Mouse (Mus musculus) liver, adult 2 months (tissue): ENCODE measurements around the gene Bbs2. TPM values are rescaled to one million over a fixed set of nuclear protein-coding genes. Genes with fewer than 3 reads are reported as not detected.
A peak's percentile ranks its signal among the peaks of the same experiment; 100 is the strongest.
"Not testable (repeated sequence)": the region's sequence is repeated elsewhere in the genome, so short reads cannot be mapped to it uniquely, and the experiment has no call there.

Experiments
- DNase-seq: peaks from one replicate; pipeline ENCODE4 v3.0.0-alpha.2; 2011; ENCODE audit warnings: low read depth, low spot score; ENCODE audit errors: extremely low read depth
- H3K27ac ChIP-seq: fragments of 200-500 bp; replicated peaks from 2 replicates; pipeline ENCODE4 v1.5.1; 2012; ENCODE audit warnings: low read depth, mild to moderate bottlenecking, control low read depth, inconsistent platforms, low read length; ENCODE audit not compliant: insufficient read depth
- H3K27me3 ChIP-seq: fragments of 200-500 bp; 2 replicates; pipeline ENCODE4 v1.6.1; 2012; ENCODE audit warnings: mild to moderate bottlenecking, moderate library complexity, low read length, inconsistent platforms; ENCODE audit not compliant: control insufficient read depth, insufficient read depth
- H3K36me3 ChIP-seq: fragments of 200-500 bp; 2 replicates; pipeline ENCODE4 v1.6.1; 2012; ENCODE audit warnings: low read length, inconsistent platforms; ENCODE audit not compliant: control insufficient read depth, insufficient read depth
- H3K4me1 ChIP-seq: fragments of 200-500 bp; 2 replicates; pipeline ENCODE4 v1.6.1; 2011; ENCODE audit warnings: low read length; ENCODE audit not compliant: control insufficient read depth, insufficient read depth
- H3K4me3 ChIP-seq: fragments of 200-500 bp; 2 replicates; pipeline ENCODE4 v1.5.1; 2011; ENCODE audit warnings: low read depth, mild to moderate bottlenecking, control low read depth, low read length, moderate library complexity; ENCODE audit not compliant: insufficient read depth
- H3K79me2 ChIP-seq: fragments of 200-500 bp; 2 replicates; pipeline ENCODE4 v1.6.1; 2012; ENCODE audit warnings: inconsistent platforms, mild to moderate bottlenecking, low read length, moderate library complexity; ENCODE audit not compliant: control insufficient read depth, insufficient read depth
- H3K9ac ChIP-seq: fragments of 200-500 bp; 2 replicates; pipeline ENCODE4 v1.6.1; 2012; ENCODE audit warnings: low read depth, mild to moderate bottlenecking, control low read depth, inconsistent platforms, low read length
- CTCF ChIP-seq: fragments of 200-500 bp; IDR thresholded peaks from 2 replicates; pipeline ENCODE4 v1.5.1; 2011; ENCODE audit warnings: low read depth, low read length, control low read depth
- POLR2A ChIP-seq: fragments of 200-500 bp; IDR thresholded peaks from 2 replicates; pipeline ENCODE4 v1.6.1; 2011; ENCODE audit warnings: low read length, control low read depth; ENCODE audit not compliant: insufficient read depth; ENCODE audit errors: extremely low read depth
- WGBS: fragments of 180-500 bp; shearing (Covaris S2); methylation state at CpG from one replicate; pipeline ENCODE4 v1.1.7; 2018; 5-methylcytosine and 5-hydroxymethylcytosine counted together
- polyA plus RNA-seq: library from polyadenylated mRNA; depleted of rRNA; stranded (reverse); fragments of >200 nt; gene quantifications from 2 replicates; pipeline ENCODE4 v1.2.3, GENCODE M21; 2012; rRNA removed
- total RNA-seq: library from RNA; depleted of rRNA; stranded (reverse); fragments of >200 nt; gene quantifications from 2 replicates; pipeline ENCODE4 v1.2.3, GENCODE M21; 2014; rRNA removed

Gene Bbs2
- total and polyA plus RNA-seq, 2 experiments = 2.5 to 3.0 TPM

DNA sequence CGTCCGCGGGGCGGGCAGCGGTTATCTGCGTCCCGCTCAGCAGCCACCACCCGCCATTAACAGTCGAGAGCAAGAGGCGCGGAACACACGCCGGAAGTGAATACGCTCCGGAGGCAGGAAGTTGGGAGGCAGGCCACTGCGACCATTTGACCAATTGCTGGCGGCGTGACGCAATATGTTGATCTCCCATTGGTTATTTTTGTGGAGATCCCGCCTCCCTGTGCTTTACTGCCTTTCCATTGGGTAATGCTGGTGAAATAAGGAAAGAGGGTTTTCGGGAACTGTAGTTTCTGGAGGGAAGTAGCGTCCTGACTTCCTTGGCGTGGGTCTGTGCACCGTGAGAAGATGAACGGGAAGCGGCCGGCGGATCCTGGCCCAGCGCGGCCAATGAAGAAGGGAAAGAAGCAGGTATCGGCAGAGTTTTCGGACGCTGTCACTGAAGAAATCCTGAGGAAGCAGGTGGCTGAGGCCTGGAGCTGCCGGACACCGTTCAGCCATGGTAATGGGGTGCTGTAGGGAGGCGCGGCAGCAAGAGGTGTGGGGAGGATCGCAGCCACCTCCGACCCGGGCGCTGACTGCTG, 61.7 kb downstream of the Bbs2 start, which contains the start of the genes Nudt21 and Ogfod1:
TSS of gene Nudt21 (minus strand) at position 88 of the 581 bp plus-strand sequence.
TSS of gene Ogfod1 (plus strand) at position 255 of the 581 bp plus-strand sequence.
- peak within 1 kb of the TSS; percentile 81 for H3K4me3 ChIP-seq
- under 1% methylated on average over 41 of the region's 41 CpGs for WGBS
- H3K27me3 ChIP-seq = no peaks in the 10 kb centered on the region
- peaks cover 9% of the 10 kb centered on the region for H3K4me1 ChIP-seq
- TF ChIP-seq CTCF (no peak), POLR2A (no peak)
- H3K27ac ChIP-seq = peak within 1 kb of the TSS; percentile 27
- peak within 1 kb of the TSS; percentile 76 for H3K9ac ChIP-seq
- peaks cover 2% of the 10 kb centered on the region; the same call in 1 of the 2 replicates for H3K36me3 ChIP-seq
- peaks cover 14% of the 10 kb centered on the region; the same call in 1 of the 2 replicates for H3K79me2 ChIP-seq
- peak; percentile 96 for DNase-seq

DNA sequence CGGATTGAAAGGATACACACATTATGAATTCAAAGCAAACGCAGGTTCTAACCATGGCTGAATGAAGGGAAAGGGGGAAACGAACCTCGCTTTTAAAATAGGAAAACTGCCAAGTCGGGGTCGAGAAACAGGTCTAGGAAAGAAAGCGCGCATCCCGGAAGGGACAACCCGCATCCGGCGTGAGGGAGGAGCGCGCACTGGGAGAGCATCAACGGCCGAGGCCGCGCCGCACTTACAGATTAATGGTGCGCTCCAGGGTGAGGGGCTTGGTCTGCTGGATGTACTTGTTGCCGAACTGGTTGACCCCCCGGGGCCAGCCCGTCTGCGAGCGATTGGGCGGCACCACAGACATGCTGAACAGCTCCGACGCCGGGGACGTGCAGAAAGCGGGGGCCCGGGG, 62.2 kb downstream of the Bbs2 start:
- Histone ChIP-seq H3K4me3 (peak overlapping the region; percentile 81), H3K27ac (peak overlapping the region; percentile 27), H3K79me2 (peaks cover 14% of the 10 kb centered on the region; the same call in 1 of the 2 replicates), H3K9ac (peak overlapping the region; percentile 76)
- not testable (repeated sequence) for H3K4me1 ChIP-seq, H3K36me3 ChIP-seq, H3K27me3 ChIP-seq
- under 1% methylated on average over 29 of the region's 32 CpGs for WGBS
- peak; percentile 31 for DNase-seq

DNA sequence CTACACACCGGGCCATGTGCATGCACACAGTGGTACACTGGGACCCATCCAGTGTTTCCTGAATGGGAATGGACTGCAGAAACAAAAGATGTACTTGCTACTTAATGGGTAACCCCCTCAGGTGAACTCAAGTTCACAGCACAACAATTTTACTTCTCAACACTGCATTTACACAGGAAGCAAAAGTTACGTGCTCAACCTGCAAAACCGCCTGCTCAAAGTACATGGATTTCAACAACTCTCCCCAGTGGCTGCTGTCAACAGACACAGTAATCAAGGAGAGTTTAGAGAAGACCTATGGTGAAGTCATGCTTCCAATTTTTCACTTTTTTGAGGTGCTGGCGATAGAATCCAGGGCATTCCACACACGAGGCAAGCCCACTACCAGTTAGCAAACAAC, 63.5 kb downstream of the Bbs2 start:
- H3K27ac ChIP-seq = no peak overlapping the region; the same call in 1 of the 2 replicates
- peaks cover 14% of the 10 kb centered on the region; the same call in 1 of the 2 replicates for H3K79me2 ChIP-seq

DNA sequence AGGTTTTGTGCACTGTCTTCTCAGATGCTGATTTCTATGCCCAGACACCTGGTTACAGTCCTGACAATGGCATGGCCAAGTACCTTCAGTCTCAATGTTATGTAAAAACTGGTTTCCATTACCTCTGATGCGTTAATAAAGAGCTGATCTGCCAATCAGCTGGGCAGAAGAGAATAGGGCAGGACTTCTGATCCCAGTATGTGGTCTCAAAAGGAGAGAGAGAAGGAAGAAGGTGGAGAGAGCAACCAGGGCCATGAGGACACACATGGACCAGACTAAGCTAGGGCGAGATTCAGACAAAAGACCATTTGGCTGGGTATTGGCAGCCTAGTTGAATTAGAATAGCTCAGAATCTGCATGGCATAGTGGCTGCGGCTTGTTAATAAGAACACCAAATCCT, 65.1 kb downstream of the Bbs2 start:
- DNase-seq = no peak
- no peaks in the 10 kb centered on the region for H3K27me3 ChIP-seq
- peaks cover 14% of the 10 kb centered on the region for H3K36me3 ChIP-seq
- H3K27ac ChIP-seq = no peak overlapping the region
- H3K79me2 ChIP-seq = peaks cover 14% of the 10 kb centered on the region; the same call in 1 of the 2 replicates
- no peak for TF ChIP-seq CTCF
- no peak for TF ChIP-seq POLR2A
- no peak overlapping the region for H3K4me3 ChIP-seq
- H3K9ac ChIP-seq = no peak overlapping the region
- 81% methylated on average over 3 of the region's 3 CpGs for WGBS
- H3K4me1 ChIP-seq = peaks cover 9% of the 10 kb centered on the region

More for the DNA sequence above, 63.5 kb downstream of the Bbs2 start:
- TF ChIP-seq POLR2A (no peak), CTCF (no peak)
- no peak overlapping the region for H3K9ac ChIP-seq
- H3K4me1 ChIP-seq = peaks cover 9% of the 10 kb centered on the region
- 21% methylated on average over 5 of the region's 5 CpGs for WGBS
- H3K36me3 ChIP-seq = peaks cover 9% of the 10 kb centered on the region
- peak; percentile 46 for DNase-seq
- H3K27me3 ChIP-seq = no peaks in the 10 kb centered on the region
- H3K4me3 ChIP-seq = no peak overlapping the region

DNA sequence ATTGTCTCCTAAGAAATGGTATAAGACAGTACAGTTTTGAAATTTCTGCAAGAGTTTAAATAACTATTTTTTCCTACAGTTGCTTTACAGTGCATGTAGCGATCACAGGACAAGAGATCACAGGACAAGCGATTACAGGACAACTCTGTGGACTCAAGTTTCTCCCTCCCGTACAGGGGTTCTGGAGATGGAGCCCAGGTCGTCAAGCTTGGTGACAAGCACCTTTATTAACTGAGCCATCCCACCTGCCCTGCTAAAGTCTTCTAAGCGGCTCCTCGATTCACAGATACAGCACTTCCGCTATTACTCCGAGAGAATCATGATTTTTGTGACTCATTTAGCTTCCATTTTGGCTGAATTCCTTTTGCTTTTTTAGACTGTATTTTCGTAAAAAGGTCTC, 69.0 kb downstream of the Bbs2 start:
- Histone ChIP-seq H3K27me3 (no peaks in the 10 kb centered on the region), H3K36me3 (peaks cover 38% of the 10 kb centered on the region), H3K79me2 (peaks cover 9% of the 10 kb centered on the region; the same call in 1 of the 2 replicates), H3K4me3 (no peak overlapping the region), H3K9ac (no peak overlapping the region), H3K4me1 (no peaks in the 10 kb centered on the region; the same call in 1 of the 2 replicates), H3K27ac (no peak overlapping the region)
- TF ChIP-seq POLR2A (no peak), CTCF (no peak)
- DNase-seq = no peak
- WGBS = 96% methylated on average over 9 of the region's 9 CpGs

DNA sequence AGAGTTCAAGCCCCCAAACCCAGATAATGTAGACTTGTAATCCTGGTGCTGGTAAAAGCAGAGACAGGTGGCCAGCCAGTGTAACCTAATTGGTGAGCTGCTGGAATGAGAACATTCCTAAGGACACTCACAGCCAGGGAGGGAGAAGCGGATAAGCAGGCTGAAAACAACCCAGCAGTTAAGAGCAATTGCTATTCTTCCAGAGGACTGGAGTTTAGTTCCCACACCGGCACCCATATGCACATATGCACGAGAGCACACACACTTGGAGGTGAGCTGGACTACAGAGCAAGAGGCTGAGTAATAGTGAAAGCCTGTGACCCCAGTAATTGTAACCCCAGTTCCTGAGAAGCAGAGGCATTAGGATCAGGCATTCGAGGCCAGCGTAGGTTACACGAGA, 74.8 kb downstream of the Bbs2 start:
- 98% methylated on average over 6 of the region's 6 CpGs for WGBS

More for the DNA sequence above, 74.8 kb downstream of the Bbs2 start:
- Histone ChIP-seq H3K36me3 (peaks cover 50% of the 10 kb centered on the region), H3K4me3 (no peak overlapping the region), H3K79me2 (no peaks in the 10 kb centered on the region), H3K27me3 (no peaks in the 10 kb centered on the region), H3K9ac (no peak overlapping the region), H3K4me1 (no peaks in the 10 kb centered on the region), H3K27ac (no peak overlapping the region)
- DNase-seq = no peak
- TF ChIP-seq POLR2A = no peak
- TF ChIP-seq CTCF = no peak

Other genes with a start within 250 kb of the Bbs2 start
- 239 and 281 TPM in 2 replicates for gene Amfr, start 86.1 kb downstream of the Bbs2 start, total RNA-seq
- 263 and 284 TPM in 2 replicates for gene Amfr, start 86.1 kb downstream of the Bbs2 start, polyA plus RNA-seq
- 16.7 and 24.0 TPM in 2 replicates for gene Nudt21, start 61.9 kb downstream of the Bbs2 start, total RNA-seq
- gene Nudt21, start 61.9 kb downstream of the Bbs2 start, polyA plus RNA-seq = 26.9 and 31.4 TPM in 2 replicates
- 7.2 and 8.0 TPM in 2 replicates for gene Ogfod1, start 61.7 kb downstream of the Bbs2 start, total RNA-seq
- gene Ogfod1, start 61.7 kb downstream of the Bbs2 start, polyA plus RNA-seq = 3.3 and 4.1 TPM in 2 replicates
- not detected in 2 replicates for gene Mt4, start 38.3 kb upstream of the Bbs2 start, total RNA-seq
- not detected in 2 replicates for gene Mt4, start 38.3 kb upstream of the Bbs2 start, polyA plus RNA-seq
- not detected in 2 replicates for gene Mt3, start 53.7 kb upstream of the Bbs2 start, total RNA-seq
- gene Mt3, start 53.7 kb upstream of the Bbs2 start, polyA plus RNA-seq = 0.21 TPM in 1 of 2 replicates, not detected in the other
- gene Mt2, start 73.7 kb upstream of the Bbs2 start, total RNA-seq = 120 and 122 TPM in 2 replicates
- gene Mt2, start 73.7 kb upstream of the Bbs2 start, polyA plus RNA-seq = 9.4 and 162 TPM in 2 replicates
- gene Mt1, start 80.2 kb upstream of the Bbs2 start, total RNA-seq = 270 and 333 TPM in 2 replicates
- gene Mt1, start 80.2 kb upstream of the Bbs2 start, polyA plus RNA-seq = 388 and 1,689 TPM in 2 replicates
- gene Nup93, start 115.6 kb upstream of the Bbs2 start, total RNA-seq = 2.3 and 3.2 TPM in 2 replicates
- gene Nup93, start 115.6 kb upstream of the Bbs2 start, polyA plus RNA-seq = 3.4 and 4.6 TPM in 2 replicates
- 0.18 and 0.47 TPM in 2 replicates for gene Slc12a3, start 230.3 kb upstream of the Bbs2 start, total RNA-seq
- 0.04 and 0.05 TPM in 2 replicates for gene Slc12a3, start 230.3 kb upstream of the Bbs2 start, polyA plus RNA-seq